Mouse (Mus musculus) stomach, embryonic 15.5 days (tissue): ENCODE measurements around the gene Hells. TPM values are rescaled to one million over a fixed set of nuclear protein-coding genes. Genes with fewer than 3 reads are reported as not detected.

Source experiments
- ATAC-seq: fragments of 200-750 bp; cut with Nextera tagmentation; 2 replicates; pipeline ENCODE4 v1.8.0; 2017; ENCODE audit warnings: low read depth, moderate number of reproducible peaks, moderate TSS enrichment; ENCODE audit not compliant: insufficient read depth, low FRiP score
- H3K27ac ChIP-seq: fragments of 300-500 bp; sonication (generic); 2 replicates; pipeline ENCODE4 v1.5.1; 2015; ENCODE audit warnings: mild to moderate bottlenecking, inconsistent platforms
- H3K27me3 ChIP-seq: fragments of 300-500 bp; sonication (generic); replicated peaks from 2 replicates; pipeline ENCODE4 v1.6.1; 2015; ENCODE audit warnings: inconsistent platforms
- H3K36me3 ChIP-seq: fragments of 300-500 bp; sonication (generic); 2 replicates; pipeline ENCODE4 v1.6.1; 2015; ENCODE audit warnings: inconsistent platforms
- H3K4me1 ChIP-seq: fragments of 300-500 bp; sonication (generic); 2 replicates; pipeline ENCODE4 v1.6.1; 2015; ENCODE audit warnings: inconsistent platforms
- H3K4me2 ChIP-seq: fragments of 300-500 bp; sonication (generic); 2 replicates; pipeline ENCODE4 v1.6.1; 2015; ENCODE audit warnings: mild to moderate bottlenecking, inconsistent platforms
- H3K4me3 ChIP-seq: fragments of 300-500 bp; sonication (generic); replicated peaks from 2 replicates; pipeline ENCODE4 v1.5.1; 2015; ENCODE audit warnings: inconsistent platforms
- H3K9ac ChIP-seq: fragments of 300-500 bp; sonication (generic); 2 replicates; pipeline ENCODE4 v1.6.1; 2015; ENCODE audit warnings: inconsistent platforms
- H3K9me3 ChIP-seq: fragments of 300-500 bp; sonication (generic); 2 replicates; pipeline ENCODE4 v1.6.1; 2016; ENCODE audit warnings: inconsistent platforms
- WGBS: fragments of 180-500 bp; shearing (Covaris S2); methylation state at CpG from one replicate; pipeline ENCODE4 v1.1.7; 2015; 5-methylcytosine and 5-hydroxymethylcytosine counted together
- polyA plus RNA-seq: library from polyadenylated mRNA; unstranded; fragments of >200 nt; fragmentation: Nextera tagmentation; extraction: Ambion mirVana; gene quantifications from 2 replicates; pipeline ENCODE4 v1.2.1, GENCODE M21; 2015

Gene Hells
- 42.8 and 45.9 TPM in 2 replicates for polyA plus RNA-seq

- H3K4me1 ChIP-seq, result peaks cover 4% of the 10 kb centered on the region; the same call in 1 of the 2 replicates
- no peaks in the 10 kb centered on the region for H3K27me3 ChIP-seq
- WGBS, result under 1% methylated on average over 68 of the region's 76 CpGs
- peak within 1 kb of the TSS; percentile 81 for H3K9ac ChIP-seq
- H3K9me3 ChIP-seq, result no peaks in the 10 kb centered on the region
- peak within 1 kb of the TSS; percentile 74 for H3K4me3 ChIP-seq
- H3K36me3 ChIP-seq, result no peaks in the 10 kb centered on the region
- ATAC-seq, result peak; percentile 91
- H3K4me2 ChIP-seq, result peak within 1 kb of the TSS; percentile 85
- H3K27ac ChIP-seq, result peak within 1 kb of the TSS; percentile 77
These were observed at the start of gene Hells for GRCm38 (mm10) chr19:38930788-38931565. TSS of gene Hells (plus strand) at chr19:38930915.

- Histone ChIP-seq H3K27me3 (no peaks in the 10 kb centered on the region), H3K9me3 (no peaks in the 10 kb centered on the region), H3K4me1 (no peaks in the 10 kb centered on the region), H3K4me2 (no peak overlapping the region), H3K4me3 (no peak overlapping the region), H3K9ac (no peak overlapping the region), H3K36me3 (no peaks in the 10 kb centered on the region), H3K27ac (no peak overlapping the region)
- 67% methylated on average over 12 of the region's 12 CpGs for WGBS
- ATAC-seq, result no peak
These were observed 29.3 kb upstream of the Hells start for GRCm38 (mm10) chr19:38901146-38902135.

- Histone ChIP-seq H3K9ac (no peak overlapping the region), H3K36me3 (no peaks in the 10 kb centered on the region), H3K4me1 (no peaks in the 10 kb centered on the region), H3K27ac (no peak overlapping the region), H3K27me3 (no peaks in the 10 kb centered on the region), H3K4me2 (no peak overlapping the region), H3K9me3 (no peaks in the 10 kb centered on the region), H3K4me3 (no peak overlapping the region)
- WGBS, result 86% methylated on average over 5 of the region's 5 CpGs
- no peak for ATAC-seq
These were observed 28.2 kb upstream of the Hells start for GRCm38 (mm10) chr19:38902501-38902900.

GRCm38 (mm10) chr19:38913786-38914185 is 16.9 kb upstream of the Hells start:
- Histone ChIP-seq H3K27me3 (no peaks in the 10 kb centered on the region), H3K4me3 (no peak overlapping the region), H3K4me2 (no peak overlapping the region), H3K27ac (no peak overlapping the region), H3K9me3 (no peaks in the 10 kb centered on the region), H3K9ac (no peak overlapping the region), H3K4me1 (no peaks in the 10 kb centered on the region), H3K36me3 (no peaks in the 10 kb centered on the region)
- no peak for ATAC-seq
- 93% methylated on average over 9 of the region's 9 CpGs for WGBS

GRCm38 (mm10) chr19:38914926-38915325 is 15.8 kb upstream of the Hells start:
- H3K9me3 ChIP-seq, result no peaks in the 10 kb centered on the region
- H3K4me3 ChIP-seq, result no peak overlapping the region
- no peak overlapping the region for H3K27ac ChIP-seq
- 92% methylated on average over 15 of the region's 15 CpGs for WGBS
- no peaks in the 10 kb centered on the region for H3K36me3 ChIP-seq
- no peak for ATAC-seq
- no peaks in the 10 kb centered on the region for H3K27me3 ChIP-seq
- no peak overlapping the region for H3K4me2 ChIP-seq
- H3K9ac ChIP-seq, result no peak overlapping the region
- H3K4me1 ChIP-seq, result no peaks in the 10 kb centered on the region

- Histone ChIP-seq H3K4me1 (no peaks in the 10 kb centered on the region), H3K36me3 (no peaks in the 10 kb centered on the region), H3K9ac (no peak overlapping the region), H3K27me3 (no peaks in the 10 kb centered on the region), H3K9me3 (no peaks in the 10 kb centered on the region), H3K4me3 (no peak overlapping the region), H3K27ac (no peak overlapping the region), H3K4me2 (no peak overlapping the region)
- WGBS, result 44% methylated on average over 3 of the region's 3 CpGs
- ATAC-seq, result no peak
These were observed 15.0 kb upstream of the Hells start for GRCm38 (mm10) chr19:38915677-38916076.

- Histone ChIP-seq H3K9me3 (no peaks in the 10 kb centered on the region), H3K36me3 (no peaks in the 10 kb centered on the region), H3K27ac (no peak overlapping the region), H3K9ac (no peak overlapping the region), H3K27me3 (no peaks in the 10 kb centered on the region), H3K4me1 (peaks cover 4% of the 10 kb centered on the region; the same call in 1 of the 2 replicates), H3K4me3 (no peak overlapping the region), H3K4me2 (no peak overlapping the region)
- no peak for ATAC-seq
- 93% methylated on average over 11 of the region's 11 CpGs for WGBS
These were observed 2.1 kb upstream of the Hells start for GRCm38 (mm10) chr19:38928481-38929158.

GRCm38 (mm10) chr19:38929471-38930251 is 1.1 kb upstream of the Hells start:
- 61% methylated on average over 13 of the region's 13 CpGs for WGBS
- Histone ChIP-seq H3K4me3 (peak overlapping the region; percentile 74), H3K9ac (peak overlapping the region; percentile 81; the same call in 1 of the 2 replicates)

GRCm38 (mm10) chr19:38930252-38930787 is 395 bp upstream of the Hells start:
- Histone ChIP-seq H3K4me2 (peak overlapping the region; percentile 85), H3K9ac (peak overlapping the region; percentile 81), H3K27ac (0 out of 2 replicates have a peak overlapping the region, but pooled peaks have one; percentile 77), H3K4me1 (peaks cover 4% of the 10 kb centered on the region; the same call in 1 of the 2 replicates), H3K9me3 (no peaks in the 10 kb centered on the region), H3K36me3 (no peaks in the 10 kb centered on the region), H3K27me3 (no peaks in the 10 kb centered on the region), H3K4me3 (peak overlapping the region; percentile 74)
- no peak for ATAC-seq
- 2% methylated on average over 23 of the region's 23 CpGs for WGBS

More at GRCm38 (mm10) chr19:38929471-38930251, 1.1 kb upstream of the Hells start:
- H3K36me3 ChIP-seq, result no peaks in the 10 kb centered on the region
- H3K9me3 ChIP-seq, result no peaks in the 10 kb centered on the region
- H3K27me3 ChIP-seq, result no peaks in the 10 kb centered on the region
- no peak overlapping the region for H3K27ac ChIP-seq
- no peak for ATAC-seq
- peaks cover 4% of the 10 kb centered on the region; the same call in 1 of the 2 replicates for H3K4me1 ChIP-seq
- H3K4me2 ChIP-seq, result peak overlapping the region; percentile 85

GRCm38 (mm10) chr19:38931566-38931890 is 813 bp downstream of the Hells start:
- Histone ChIP-seq H3K27ac (no peak overlapping the region), H3K36me3 (no peaks in the 10 kb centered on the region), H3K9ac (peak overlapping the region; percentile 81), H3K9me3 (no peaks in the 10 kb centered on the region), H3K4me2 (peak overlapping the region; percentile 85), H3K4me1 (peaks cover 4% of the 10 kb centered on the region; the same call in 1 of the 2 replicates), H3K27me3 (no peaks in the 10 kb centered on the region), H3K4me3 (peak overlapping the region; percentile 74)
- 0% methylated on average over 6 of the region's 6 CpGs for WGBS
- ATAC-seq, result 0 out of 2 replicates have a peak, but pooled peaks have one; percentile 6
